Mouse (Mus musculus): ENCODE measurements at regions not wholly inside any gene's neighbourhood (a gene's known extent, or its start where the extent isn't known, plus 50 kb on each side); places are given as distances from the start of the nearest gene placed in this dataset.
A peak's percentile ranks its signal among the peaks of the same experiment; 100 is the strongest.

DNA sequence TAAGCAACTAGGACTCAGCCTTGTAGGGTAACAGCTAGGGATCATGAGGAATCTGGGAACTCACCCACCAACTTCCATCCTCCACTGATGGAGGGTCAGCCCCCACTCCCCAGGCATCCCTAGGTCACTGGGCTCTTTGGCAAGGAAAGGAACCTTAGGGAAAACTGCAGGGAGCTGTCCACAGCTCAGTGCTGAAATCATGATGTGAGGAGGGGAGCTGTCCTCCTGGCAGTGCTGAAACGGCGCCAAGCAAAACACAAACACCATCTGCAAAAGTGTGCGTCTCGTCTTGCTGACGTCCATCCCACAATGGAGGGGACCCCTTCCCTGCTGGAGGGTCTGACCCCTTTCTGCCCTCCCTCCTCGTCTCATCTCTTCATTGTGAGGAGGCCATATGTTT is 68.6 kb upstream of the Rph3a start:
- H3K4me3 ChIP-seq, result no peak overlapping the region
- H3K27me3 ChIP-seq (ENCODE audit: low read depth, poor library complexity, severe bottlenecking), result no peaks in the 10 kb centered on the region
- no peaks in the 10 kb centered on the region for H3K36me3 ChIP-seq
- no peaks in the 10 kb centered on the region for H3K4me1 ChIP-seq
- H3K9me3 ChIP-seq (replicated peaks), result no peaks in the 10 kb centered on the region
- no peak overlapping the region for H3K27ac ChIP-seq
- peak; percentile 88 for DNase-seq (ENCODE audit: low spot score)
- WGBS, result 30% methylated on average over 6 of the region's 6 CpGs

DNA sequence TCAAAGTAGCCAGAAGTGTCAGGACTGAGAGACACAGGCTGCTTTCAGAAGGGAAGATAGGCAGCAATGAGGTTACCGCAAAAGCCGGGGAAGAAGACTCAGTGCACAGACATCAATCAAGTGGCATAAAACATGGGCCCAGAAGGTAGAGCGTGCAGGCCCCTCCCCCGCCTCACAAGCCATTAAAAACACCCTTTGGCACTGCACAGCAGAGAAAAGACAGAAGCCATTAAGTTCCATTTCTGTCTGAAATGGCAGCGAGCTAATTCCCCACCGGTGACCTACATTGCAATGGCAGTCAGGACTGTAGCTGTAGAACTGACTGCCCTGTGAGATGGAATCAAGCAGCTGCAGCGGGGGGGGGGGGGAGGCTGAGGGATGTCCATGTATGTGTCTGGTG is 66.8 kb upstream of the Rph3a start:
- 85% methylated on average over 7 of the region's 7 CpGs for WGBS
- no peaks in the 10 kb centered on the region for H3K4me1 ChIP-seq
- no peaks in the 10 kb centered on the region for H3K36me3 ChIP-seq
- no peak overlapping the region for H3K4me3 ChIP-seq
- no peak for DNase-seq (ENCODE audit: low spot score)
- no peaks in the 10 kb centered on the region for H3K27me3 ChIP-seq (ENCODE audit: low read depth, poor library complexity, severe bottlenecking)
- no peak overlapping the region for H3K27ac ChIP-seq
- no peaks in the 10 kb centered on the region for H3K9me3 ChIP-seq (replicated peaks)

DNA sequence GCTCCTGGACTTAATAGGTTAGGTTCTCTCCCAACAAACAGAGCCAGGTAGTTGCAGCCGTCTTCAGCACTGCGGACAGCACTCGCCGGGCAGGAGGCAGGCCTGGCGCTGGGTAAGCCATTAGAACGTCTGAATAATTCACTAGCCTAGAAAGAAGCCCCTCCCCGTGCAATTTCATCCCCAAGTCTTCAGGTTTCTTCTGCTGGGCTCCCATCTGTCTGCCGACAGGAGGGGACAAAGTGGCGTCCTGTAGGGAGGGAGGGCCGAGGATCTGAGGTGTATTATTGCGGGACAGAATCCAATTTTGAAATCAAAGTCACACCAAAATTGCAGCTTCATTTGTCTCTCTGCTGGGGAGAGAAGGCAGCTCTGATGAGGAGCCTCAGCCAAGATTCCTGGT is 58.9 kb upstream of the Rph3a start:
- peak; percentile 76 for DNase-seq (ENCODE audit: low spot score)
- Histone ChIP-seq H3K36me3 (no peaks in the 10 kb centered on the region), H3K4me1 (no peaks in the 10 kb centered on the region), H3K27ac (no peak overlapping the region), H3K27me3 (ENCODE audit: low read depth, poor library complexity, severe bottlenecking) (no peaks in the 10 kb centered on the region), H3K4me3 (no peak overlapping the region), H3K9me3 (replicated peaks) (no peaks in the 10 kb centered on the region)
- 4% methylated on average over 11 of the region's 11 CpGs for WGBS

DNA sequence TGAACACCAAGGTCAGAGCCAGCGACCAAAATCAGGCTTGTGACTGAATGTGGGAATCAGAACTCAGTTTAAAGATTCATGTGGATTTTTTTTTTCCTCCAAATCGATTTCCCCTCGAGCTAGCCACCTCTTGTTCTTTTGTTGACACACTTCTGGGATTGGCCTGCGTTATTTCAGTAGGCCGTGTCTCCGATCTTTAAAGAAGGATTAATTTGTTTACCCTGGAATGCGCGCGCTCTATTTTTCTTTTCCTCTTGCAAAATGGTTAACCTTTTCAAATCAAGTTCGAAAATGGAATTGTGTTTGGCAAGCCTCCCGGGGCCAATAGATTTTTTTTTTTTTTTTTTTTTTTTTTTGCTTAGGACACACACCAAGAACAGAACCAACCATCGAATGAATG is 54.8 kb upstream of the Rph3a start:
- H3K9me3 ChIP-seq (replicated peaks), result no peaks in the 10 kb centered on the region

DNA sequence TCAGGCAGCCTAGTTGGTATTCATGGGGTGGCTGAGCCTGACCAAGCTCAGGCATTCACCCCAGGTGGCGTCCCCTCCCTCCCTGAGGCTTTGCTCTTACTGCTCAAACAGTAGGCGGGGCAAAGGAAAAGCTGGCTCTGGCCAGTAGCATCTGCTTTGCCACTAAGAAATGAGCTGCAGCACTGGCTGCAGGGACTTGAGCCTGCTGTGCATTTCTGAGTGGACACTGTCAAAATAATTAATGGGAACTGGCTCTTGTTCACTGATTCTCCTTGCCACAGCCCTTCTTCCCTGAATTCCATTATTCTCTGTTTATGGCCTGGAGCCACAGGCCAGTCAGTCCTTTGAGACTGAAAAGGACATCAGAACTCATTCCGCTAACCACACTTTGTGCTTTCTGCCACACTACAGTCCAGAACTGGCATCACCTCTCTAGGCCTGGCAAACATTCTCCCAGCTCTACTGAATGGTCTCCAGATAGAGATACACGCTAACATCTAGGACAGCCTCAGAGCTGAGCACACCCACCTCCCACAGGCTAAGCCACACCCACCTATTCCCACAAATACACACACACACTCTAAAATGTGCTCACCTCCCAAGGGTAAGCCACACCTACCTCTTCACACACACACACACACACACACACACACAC is 53.2 kb upstream of the Rph3a start:
- WGBS, result 44% methylated on average over 4 of the region's 4 CpGs
- no peaks in the 10 kb centered on the region for H3K9me3 ChIP-seq (replicated peaks)
- H3K36me3 ChIP-seq, result no peaks in the 10 kb centered on the region
- H3K4me1 ChIP-seq, result no peaks in the 10 kb centered on the region
- no peaks in the 10 kb centered on the region for H3K27me3 ChIP-seq (ENCODE audit: low read depth, poor library complexity, severe bottlenecking)
- no peak overlapping the region for H3K27ac ChIP-seq
- DNase-seq (ENCODE audit: low spot score), result no peak
- H3K4me3 ChIP-seq, result no peak overlapping the region

More for the DNA sequence above, 54.8 kb upstream of the Rph3a start:
- no peak for DNase-seq (ENCODE audit: low spot score)
- H3K36me3 ChIP-seq, result no peaks in the 10 kb centered on the region
- H3K4me3 ChIP-seq, result no peak overlapping the region
- no peaks in the 10 kb centered on the region for H3K27me3 ChIP-seq (ENCODE audit: low read depth, poor library complexity, severe bottlenecking)
- H3K4me1 ChIP-seq, result no peaks in the 10 kb centered on the region
- H3K27ac ChIP-seq, result no peak overlapping the region
- 87% methylated on average over 12 of the region's 12 CpGs for WGBS

DNA sequence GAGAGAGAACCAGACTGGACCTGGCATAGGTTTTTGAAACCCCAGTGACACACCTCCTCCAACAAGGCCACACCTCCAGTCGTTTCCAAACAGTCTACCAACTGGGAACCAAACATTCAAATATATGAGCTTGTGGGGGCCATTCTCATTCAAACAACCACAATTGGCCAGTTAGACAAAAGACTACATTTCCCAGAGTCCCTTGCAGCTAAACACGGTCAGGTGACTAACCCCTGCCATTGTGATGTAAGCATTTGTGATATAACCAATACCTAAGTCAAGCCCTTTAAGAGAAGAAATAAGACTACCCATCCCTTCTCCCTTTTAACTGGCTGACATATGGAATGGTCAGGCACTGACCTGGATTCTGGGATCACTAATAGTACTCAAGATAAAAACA is 51.8 kb upstream of the Rph3a start:
- no peaks in the 10 kb centered on the region for H3K4me1 ChIP-seq
- no peaks in the 10 kb centered on the region for H3K9me3 ChIP-seq (replicated peaks)
- no peaks in the 10 kb centered on the region for H3K27me3 ChIP-seq (ENCODE audit: low read depth, poor library complexity, severe bottlenecking)
- no peak overlapping the region for H3K4me3 ChIP-seq
- H3K27ac ChIP-seq, result no peak overlapping the region
- no peak for DNase-seq (ENCODE audit: low spot score)
- no peaks in the 10 kb centered on the region for H3K36me3 ChIP-seq
- 74% methylated on average over 2 of the region's 2 CpGs for WGBS

Measured in limb, embryonic 10.5 days (tissue).